Mouse (Mus musculus) gastrocnemius, adult 8-10 months (tissue): Measurements from ENCODE around the gene Psg18. TPM values are rescaled to one million over a fixed set of nuclear protein-coding genes. Genes with fewer than 3 reads are reported as not detected.
"Not testable (repeated sequence)": the region's sequence is repeated elsewhere in the genome, so short reads cannot be mapped to it uniquely, and the experiment has no call there.

Source experiments
- DNase-seq, 2 experiments: peaks; one replicate each; pipeline ENCODE4 v3.0.0; 2022; ENCODE audit warnings: low spot score in 2 of 2
- total RNA-seq, 4 experiments: library from RNA; stranded (reverse); gene quantifications; 2 replicates each; pipeline ENCODE4 v1.2.4; 2022

Psg18 gene
- total RNA-seq: not detected

GRCm38 (mm10) chr7:18354909-18355308 lies at the start of gene Psg18:
Psg18 (minus strand) TSS chr7:18355009.
- DNase-seq: not testable (repeated sequence)

DNA sequence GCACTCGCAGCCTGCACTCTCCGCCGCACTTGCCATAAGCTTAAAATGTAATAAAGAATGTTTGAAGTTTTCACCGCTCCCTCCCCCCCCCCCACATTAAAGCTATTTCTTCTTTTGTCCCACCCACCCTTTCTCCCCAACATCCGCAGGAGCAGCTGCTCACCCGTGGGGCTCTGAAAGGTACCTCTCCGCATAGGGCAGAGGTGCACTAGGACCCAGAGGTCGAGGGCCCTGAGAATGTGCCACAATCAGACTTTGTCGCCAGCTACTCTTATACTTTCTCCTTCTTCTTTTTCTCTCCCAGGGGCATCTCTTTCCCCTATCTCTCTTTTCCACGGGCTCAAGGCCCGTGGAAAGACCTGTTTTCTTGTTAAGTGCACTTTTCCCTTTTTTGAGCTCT lies 48.6 kb upstream of the Psg18 start:
- no peak for DNase-seq

DNA sequence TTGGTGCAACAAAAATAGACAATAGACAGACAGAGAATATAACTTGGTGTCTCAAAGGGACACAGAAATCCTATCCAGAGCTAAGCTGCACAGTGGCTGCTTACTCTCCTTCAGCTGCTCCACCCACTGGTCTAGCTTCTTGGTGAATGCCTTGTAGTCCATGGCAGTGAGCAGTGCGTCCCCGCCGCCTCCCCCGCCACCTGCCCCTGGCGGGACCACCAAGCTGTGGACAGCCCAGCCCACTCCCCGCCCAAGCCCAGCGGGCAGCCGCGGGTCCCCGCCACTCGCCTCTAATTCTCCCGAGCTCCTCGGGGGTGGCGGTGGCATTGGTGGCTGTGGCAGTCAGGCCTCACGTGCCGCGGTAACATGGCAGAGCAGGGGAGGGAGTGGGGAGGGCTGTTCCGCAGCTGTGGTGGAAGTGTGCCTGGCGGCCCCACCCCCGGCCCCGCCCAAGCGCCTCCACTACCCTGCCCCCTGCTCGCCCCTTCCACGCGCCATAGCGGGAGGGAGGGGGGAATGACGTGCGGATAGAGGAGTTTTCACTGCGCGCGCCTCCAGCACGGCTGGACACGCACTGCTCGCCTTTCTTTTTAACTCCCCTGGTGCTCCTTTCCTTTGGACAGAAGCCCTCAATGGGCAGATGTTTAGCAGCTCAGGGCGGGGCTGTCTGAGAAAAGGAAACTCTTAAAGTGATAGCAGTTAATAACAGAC lies 47.9 kb upstream of the Psg18 start:
- no peak for DNase-seq

DNA sequence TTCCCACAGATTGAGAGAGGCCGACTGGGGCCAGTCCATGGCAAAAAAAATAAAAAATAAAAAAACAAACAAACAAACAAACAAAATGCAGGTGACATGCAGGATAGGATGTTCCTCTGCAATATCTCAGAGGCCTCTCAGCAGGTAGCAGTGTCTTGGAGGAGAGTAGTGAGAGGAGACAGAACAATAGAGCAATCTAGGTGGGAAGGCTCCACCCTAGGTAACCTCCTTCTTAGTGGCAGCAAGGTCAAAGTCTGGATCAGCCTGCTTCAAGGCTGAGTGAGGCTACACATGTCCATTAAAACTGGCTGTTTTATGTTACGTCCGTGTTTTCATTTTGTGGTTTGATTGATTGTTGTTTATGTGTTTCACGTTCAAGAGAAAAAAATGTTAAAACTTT lies 36.7 kb upstream of the Psg18 start:
- DNase-seq: not testable (repeated sequence)

DNA sequence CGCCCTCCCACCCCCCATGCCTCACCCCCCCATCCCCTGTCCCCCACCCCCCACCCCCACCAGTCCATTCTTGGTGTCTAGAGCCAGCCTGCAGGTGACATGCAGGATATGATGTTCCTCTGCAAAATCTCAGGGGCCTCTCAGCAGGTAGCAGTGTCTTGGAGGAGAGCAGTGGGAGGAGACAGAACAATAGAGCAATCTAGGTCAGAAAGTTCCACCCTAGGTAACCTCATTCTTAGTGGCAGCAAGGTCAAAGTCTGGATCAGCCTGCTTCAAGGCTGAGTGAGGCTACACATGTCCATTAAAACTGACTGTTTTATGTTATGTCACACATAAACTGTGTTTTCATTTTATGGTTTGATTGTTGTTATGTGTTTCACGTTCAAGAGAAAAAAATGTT lies 23.5 kb upstream of the Psg18 start:
- no peak for DNase-seq

DNA sequence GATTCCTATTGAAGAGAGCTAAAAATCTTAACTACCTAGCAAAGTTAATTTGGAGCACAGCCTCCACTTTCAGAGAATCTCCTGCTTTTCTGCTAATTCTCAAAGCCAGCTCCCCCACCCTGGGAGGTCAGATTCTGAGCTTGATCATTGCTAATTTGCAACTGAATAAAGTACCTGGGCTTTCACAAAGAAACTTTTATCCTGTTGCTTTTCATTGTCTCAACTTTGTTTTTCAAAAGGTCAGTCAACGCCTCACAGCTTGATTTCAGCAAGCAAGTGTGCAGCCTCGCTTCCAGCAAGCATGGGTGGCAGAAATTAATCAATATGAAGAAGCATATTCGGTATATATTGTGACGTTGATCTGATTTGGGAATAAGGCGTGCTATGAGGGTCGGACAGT lies 19.4 kb downstream of the Psg18 start:
- not testable (repeated sequence) for DNase-seq

Other genes starting within 250 kb of the Psg18 start
- not detected for gene Igfl3, start 178.5 kb downstream of the Psg18 start, total RNA-seq
- gene Mill1, start 109.7 kb downstream of the Psg18 start, total RNA-seq: not detected
- not detected for gene Psg28, start 77.0 kb upstream of the Psg18 start, total RNA-seq
- not detected for gene Psg26, start 129.2 kb upstream of the Psg18 start, total RNA-seq
- not detected for gene Psg25, start 177.3 kb upstream of the Psg18 start, total RNA-seq
- gene Psg27, start 212.3 kb upstream of the Psg18 start, total RNA-seq: not detected